Mouse (Mus musculus): Measurements from ENCODE around the gene Speer4c. TPM values are rescaled to one million over a fixed set of nuclear protein-coding genes. Genes with fewer than 3 reads are reported as not detected.

The Speer4c gene
- total RNA-seq, 2 experiments from 2014 or later = not detected

Other genes with a start within 250 kb of the Speer4c start
- gene Gm21149, start 237.7 kb downstream of the Speer4c start, total RNA-seq (2021) = not detected
- gene Gm21190, start 185.0 kb downstream of the Speer4c start, total RNA-seq (2021) = not detected
- gene Gm21083, start 136.9 kb downstream of the Speer4c start, total RNA-seq (2021) = not detected
- gene Speer4d, start 95.2 kb downstream of the Speer4c start, total RNA-seq (2021) = not detected
- not detected for gene 4930572O03Rik, start 57.2 kb downstream of the Speer4c start, total RNA-seq (2021)
- gene Cacna2d1, start 220.4 kb upstream of the Speer4c start, total RNA-seq (2021) = 100 to 1,000 TPM; 134 to 141 TPM